Mouse (Mus musculus): Measurements from ENCODE around the gene 6030468B19Rik. TPM values are rescaled to one million over a fixed set of nuclear protein-coding genes. Genes with fewer than 3 reads are reported as not detected.

Gene 6030468B19Rik
- polyA plus RNA-seq, 1 experiment: 7.6 TPM

GRCm38 (mm10) chr11:117768725-117769682 is 28.5 kb upstream of the 6030468B19Rik start:
- peaks cover 57% of the 10 kb centered on the region for H3K36me3 ChIP-seq (ENCODE audit: control insufficient read depth, insufficient read depth, low read length)
- no peaks in the 10 kb centered on the region for H3K27me3 ChIP-seq (ENCODE audit: control insufficient read depth, insufficient read depth, low read length)
- no peaks in the 10 kb centered on the region; the same call in 1 of the 2 replicates for H3K4me1 ChIP-seq (ENCODE audit: control insufficient read depth, insufficient read depth, insufficient read length)
- TF ChIP-seq POLR2A (IDR thresholded peaks at IDR 0.05; ENCODE audit: low read depth, low read length) (no peak), CTCF (IDR thresholded peaks at IDR 0.05; ENCODE audit: extremely low read depth, insufficient read depth, insufficient read length, insufficient replicate concordance) (no peak)
- peak in 1 of 2 experiments; percentile 3 for DNase-seq (ENCODE audit: low read depth in 1 of 2, low spot score in 2 of 2)
- 89% methylated on average over 20 of the region's 20 CpGs for WGBS
- H3K4me3 ChIP-seq (ENCODE audit: extremely low read depth, insufficient read depth, insufficient read length): no peak overlapping the region
- no peak overlapping the region for H3K27ac ChIP-seq (ENCODE audit: insufficient read depth, low read length)

- Histone ChIP-seq H3K4me3 (ENCODE audit: extremely low read depth, insufficient read depth, insufficient read length) (no peak overlapping the region), H3K27ac (ENCODE audit: insufficient read depth, low read length) (no peak overlapping the region), H3K4me1 (ENCODE audit: control insufficient read depth, insufficient read depth, insufficient read length) (no peaks in the 10 kb centered on the region; the same call in 1 of the 2 replicates), H3K27me3 (ENCODE audit: control insufficient read depth, insufficient read depth, low read length) (no peaks in the 10 kb centered on the region), H3K36me3 (ENCODE audit: control insufficient read depth, insufficient read depth, low read length) (peaks cover 58% of the 10 kb centered on the region)
- no peak for DNase-seq (ENCODE audit: low read depth in 1 of 2, low spot score in 2 of 2)
- 93% methylated on average over 7 of the region's 7 CpGs for WGBS
- TF ChIP-seq CTCF (IDR thresholded peaks at IDR 0.05; ENCODE audit: extremely low read depth, insufficient read depth, insufficient read length, insufficient replicate concordance) (no peak), POLR2A (IDR thresholded peaks at IDR 0.05; ENCODE audit: low read depth, low read length) (no peak)
Measured at GRCm38 (mm10) chr11:117769683-117770047, 27.8 kb upstream of the 6030468B19Rik start.

DNA sequence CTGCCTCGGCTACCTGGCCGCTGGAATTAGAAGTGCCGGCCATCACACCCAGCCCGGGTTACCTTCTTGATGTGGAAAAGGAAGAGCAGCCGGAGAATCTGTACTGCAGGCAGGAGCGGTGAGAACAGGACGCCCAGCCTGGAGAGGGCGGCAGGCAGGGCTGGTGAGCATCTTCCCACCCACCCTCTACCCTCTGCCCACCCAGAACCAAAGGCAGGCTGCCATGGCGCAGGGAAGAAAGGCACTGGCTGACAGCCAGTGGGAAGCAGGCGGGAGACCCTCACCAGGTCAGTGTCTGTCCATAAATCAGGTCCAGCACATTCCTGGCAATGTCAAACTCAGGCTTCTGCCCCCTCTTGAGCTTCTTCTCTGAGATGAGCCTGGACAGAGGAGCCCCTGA is 27.1 kb upstream of the 6030468B19Rik start:
- TF ChIP-seq CTCF (IDR thresholded peaks at IDR 0.05; ENCODE audit: extremely low read depth, insufficient read depth, insufficient read length, insufficient replicate concordance) (no peak), POLR2A (IDR thresholded peaks at IDR 0.05; ENCODE audit: low read depth, low read length) (no peak)
- 97% methylated on average over 10 of the region's 10 CpGs for WGBS

DNA sequence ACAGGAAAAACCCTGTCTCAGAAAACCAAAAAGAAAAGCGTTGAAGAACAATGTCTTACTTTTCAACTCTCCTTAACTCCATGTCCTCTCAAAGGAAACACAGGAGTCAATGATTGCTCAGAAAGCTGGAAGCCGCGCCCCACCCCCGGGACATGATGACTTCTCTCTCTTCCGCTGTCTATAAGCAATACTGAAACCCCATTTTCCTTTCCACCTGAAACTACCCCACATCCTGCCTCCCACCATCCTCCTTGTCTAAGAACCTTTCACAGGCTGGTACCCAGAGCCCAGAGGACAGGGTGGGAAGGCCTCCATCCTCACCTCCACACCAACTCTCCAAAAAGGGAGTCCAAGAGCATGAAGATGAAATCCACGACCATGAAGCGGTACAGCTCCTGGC is 25.1 kb upstream of the 6030468B19Rik start:
- Histone ChIP-seq H3K4me3 (ENCODE audit: extremely low read depth, insufficient read depth, insufficient read length) (no peak overlapping the region), H3K27ac (ENCODE audit: insufficient read depth, low read length) (no peak overlapping the region; the same call in 1 of the 2 replicates), H3K4me1 (ENCODE audit: control insufficient read depth, insufficient read depth, insufficient read length) (peaks cover 6% of the 10 kb centered on the region; the same call in 1 of the 2 replicates), H3K27me3 (ENCODE audit: control insufficient read depth, insufficient read depth, low read length) (no peaks in the 10 kb centered on the region), H3K36me3 (ENCODE audit: control insufficient read depth, insufficient read depth, low read length) (peaks cover 60% of the 10 kb centered on the region)
- WGBS: 79% methylated on average over 7 of the region's 7 CpGs
- TF ChIP-seq POLR2A (IDR thresholded peaks at IDR 0.05; ENCODE audit: low read depth, low read length): no peak
- TF ChIP-seq CTCF (IDR thresholded peaks at IDR 0.05; ENCODE audit: extremely low read depth, insufficient read depth, insufficient read length, insufficient replicate concordance): no peak
- DNase-seq (ENCODE audit: low read depth in 1 of 2, low spot score in 2 of 2): no peak

More for the DNA sequence above, 27.1 kb upstream of the 6030468B19Rik start:
- Histone ChIP-seq H3K4me3 (ENCODE audit: extremely low read depth, insufficient read depth, insufficient read length) (no peak overlapping the region), H3K4me1 (ENCODE audit: control insufficient read depth, insufficient read depth, insufficient read length) (no peaks in the 10 kb centered on the region; the same call in 1 of the 2 replicates), H3K27me3 (ENCODE audit: control insufficient read depth, insufficient read depth, low read length) (no peaks in the 10 kb centered on the region), H3K27ac (ENCODE audit: insufficient read depth, low read length) (no peak overlapping the region), H3K36me3 (ENCODE audit: control insufficient read depth, insufficient read depth, low read length) (peaks cover 58% of the 10 kb centered on the region)
- DNase-seq (ENCODE audit: low read depth in 1 of 2, low spot score in 2 of 2): no peak

DNA sequence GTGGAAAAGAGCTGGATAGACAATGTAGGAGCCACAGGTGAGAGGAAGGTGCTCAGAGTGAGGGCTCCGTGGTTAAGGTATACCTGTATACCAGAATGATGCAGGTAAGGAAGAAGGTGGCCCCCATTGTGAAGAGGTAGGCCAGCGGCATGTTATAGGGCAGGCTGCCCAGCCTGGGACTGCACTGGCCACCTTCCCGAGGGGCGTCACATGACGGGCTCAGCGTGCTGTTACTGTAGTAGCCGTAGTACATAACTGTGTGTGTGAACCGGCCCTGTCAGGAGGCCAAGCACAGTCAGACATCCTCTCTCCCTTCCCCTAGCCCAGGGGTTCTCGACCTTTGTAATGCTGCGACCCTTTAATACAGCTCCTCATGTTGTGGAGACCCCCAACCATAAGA is 22.5 kb upstream of the 6030468B19Rik start:
- Histone ChIP-seq H3K4me1 (ENCODE audit: control insufficient read depth, insufficient read depth, insufficient read length) (peaks cover 18% of the 10 kb centered on the region; the same call in 1 of the 2 replicates), H3K36me3 (ENCODE audit: control insufficient read depth, insufficient read depth, low read length) (peaks cover 57% of the 10 kb centered on the region)

GRCm38 (mm10) chr11:117775540-117775939 is 21.9 kb upstream of the 6030468B19Rik start:
- H3K36me3 ChIP-seq (ENCODE audit: control insufficient read depth, insufficient read depth, low read length): peaks cover 51% of the 10 kb centered on the region
- H3K27ac ChIP-seq (ENCODE audit: insufficient read depth, low read length): no peak overlapping the region
- WGBS: 55% methylated on average over 10 of the region's 13 CpGs

More for the DNA sequence above, 22.5 kb upstream of the 6030468B19Rik start:
- H3K27ac ChIP-seq (ENCODE audit: insufficient read depth, low read length): no peak overlapping the region
- no peaks in the 10 kb centered on the region for H3K27me3 ChIP-seq (ENCODE audit: control insufficient read depth, insufficient read depth, low read length)
- TF ChIP-seq CTCF (IDR thresholded peaks at IDR 0.05; ENCODE audit: extremely low read depth, insufficient read depth, insufficient read length, insufficient replicate concordance) (no peak), POLR2A (IDR thresholded peaks at IDR 0.05; ENCODE audit: low read depth, low read length) (no peak)
- WGBS: 94% methylated on average over 10 of the region's 10 CpGs
- no peak overlapping the region for H3K4me3 ChIP-seq (ENCODE audit: extremely low read depth, insufficient read depth, insufficient read length)
- DNase-seq (ENCODE audit: low read depth in 1 of 2, low spot score in 2 of 2): no peak

More at GRCm38 (mm10) chr11:117775540-117775939, 21.9 kb upstream of the 6030468B19Rik start:
- no peak for DNase-seq (ENCODE audit: low read depth in 1 of 2, low spot score in 2 of 2)
- Histone ChIP-seq H3K27me3 (ENCODE audit: control insufficient read depth, insufficient read depth, low read length) (no peaks in the 10 kb centered on the region), H3K4me1 (ENCODE audit: control insufficient read depth, insufficient read depth, insufficient read length) (peaks cover 18% of the 10 kb centered on the region; the same call in 1 of the 2 replicates), H3K4me3 (ENCODE audit: extremely low read depth, insufficient read depth, insufficient read length) (no peak overlapping the region)
- TF ChIP-seq CTCF (IDR thresholded peaks at IDR 0.05; ENCODE audit: extremely low read depth, insufficient read depth, insufficient read length, insufficient replicate concordance) (no peak), POLR2A (IDR thresholded peaks at IDR 0.05; ENCODE audit: low read depth, low read length) (no peak)

Data from spleen, adult 2 months (tissue).